Mouse (Mus musculus) adrenal gland, postnatal 25 days (tissue): ENCODE data around the gene Foxi1. TPM values are rescaled to one million over a fixed set of nuclear protein-coding genes. Genes with fewer than 3 reads are reported as not detected.

Source experiments
- DNase-seq: peaks from one replicate; pipeline ENCODE4 v3.0.0; 2021; ENCODE audit warnings: mixed read lengths
- total RNA-seq: library from RNA; stranded (reverse); gene quantifications from 2 replicates; pipeline ENCODE4 v1.2.3, GENCODE M21; 2021

Foxi1 gene
- total RNA-seq, 1 experiment from 2014 or later: not detected

DNA sequence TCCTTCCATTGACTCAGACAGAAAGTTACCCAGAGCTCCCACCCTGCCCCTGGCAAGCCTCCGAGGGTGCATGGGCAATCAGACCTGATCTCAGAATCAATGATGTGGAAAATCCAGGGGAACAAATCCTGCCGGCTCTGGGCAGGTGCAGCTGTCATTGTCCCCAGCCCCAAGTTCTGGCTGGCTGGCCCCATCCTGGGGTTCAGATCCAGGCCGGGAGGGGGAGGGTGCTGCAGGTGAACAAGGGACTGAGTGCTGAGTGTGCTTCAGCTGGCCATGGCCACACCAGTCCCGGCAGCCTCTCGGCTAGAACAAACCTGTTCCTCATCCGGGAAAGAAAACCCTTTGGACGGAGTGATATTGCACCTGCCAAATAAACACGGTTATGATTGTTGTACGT, 49.0 kb downstream of the Foxi1 start:
- no peak for DNase-seq

DNA sequence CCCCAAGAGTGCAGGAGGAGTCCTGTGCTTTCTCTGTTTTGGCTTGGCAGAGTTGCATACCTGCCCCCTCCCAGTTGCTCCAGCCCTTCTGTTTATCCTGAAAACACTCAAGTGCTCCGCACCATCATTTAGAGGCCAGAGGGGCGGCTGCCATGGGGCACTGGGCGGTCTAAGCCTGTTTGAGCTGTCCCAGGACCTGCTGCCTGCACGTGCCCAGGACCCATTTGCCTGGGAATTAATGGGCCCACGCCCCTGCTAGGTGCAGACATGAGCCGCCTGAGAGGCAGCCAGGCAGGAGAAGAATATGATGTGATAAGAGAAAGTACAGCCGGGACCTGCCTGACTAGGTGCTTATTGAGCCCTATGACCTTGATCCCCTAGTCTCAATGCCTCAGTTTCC, 52.7 kb downstream of the Foxi1 start:
- DNase-seq: no peak

Other genes starting within 250 kb of the Foxi1 start
- gene Kcnmb1, start 245.1 kb downstream of the Foxi1 start, total RNA-seq: 0.15 and 0.19 TPM in 2 replicates
- 4.2 TPM in 2 replicates for gene Kcnip1, start 214.9 kb downstream of the Foxi1 start, total RNA-seq
- 1.3 and 3.0 TPM in 2 replicates for gene Lcp2, start 161.2 kb downstream of the Foxi1 start, total RNA-seq
- not detected in 2 replicates for gene 4930469K13Rik, start 109.5 kb downstream of the Foxi1 start, total RNA-seq
- not detected in 2 replicates for gene Fam196b, start 106.7 kb upstream of the Foxi1 start, total RNA-seq